21 mouse cellular contexts compared by ENCODE assay signal in the genomic region with DNA sequence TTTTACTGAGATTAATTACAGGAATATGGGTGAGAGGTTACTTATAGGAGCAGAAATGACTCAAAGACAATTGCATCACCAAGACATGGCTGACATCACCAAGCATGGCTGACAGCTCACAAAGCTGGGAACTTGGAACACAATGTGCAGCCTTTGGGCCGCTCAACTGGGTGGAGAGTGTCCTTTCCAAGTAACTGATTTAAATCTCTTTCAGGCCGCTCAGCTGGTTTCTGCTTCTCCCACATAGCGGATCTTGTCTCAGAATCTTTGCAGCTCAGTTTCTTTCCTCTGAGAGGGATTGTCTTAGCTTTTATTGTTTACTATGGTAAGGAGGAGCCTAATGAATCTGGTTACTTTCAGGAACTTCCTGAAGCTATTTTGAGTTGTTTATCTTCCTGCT. TPM values are rescaled to one million over a fixed set of nuclear protein-coding genes. Genes with fewer than 3 reads are reported as not detected.
DNase-seq lines count a peak whose midpoint lies in the region; ATAC-seq and TF ChIP-seq lines count a peak whose summit lies in the region.
"Had no signal": no experiment of that assay in that cellular context is flagged by ENCODE, and none has a peak within 500 bp of the region (broad histone marks: within the 10 kb centered on the region; RNA-seq: fewer than 3 reads in every experiment).

No protein-coding gene starts in this region.

- H3K4me1 ChIP-seq in heart, embryonic 12.5 days (replicated peaks) = peaks cover 6% of the 10 kb centered on the region
- no peaks in the 10 kb centered on the region for H3K4me1 ChIP-seq in intestine, postnatal 0 days (replicated peaks; ENCODE audit: control insufficient read depth, insufficient read depth, low read length)
- H3K4me1 ChIP-seq: embryonic facial prominence, embryonic 10.5 days; liver, embryonic 12.5 days; stomach, embryonic 15.5 days had no signal

- no peaks in the 10 kb centered on the region for H3K9me3 ChIP-seq in heart, embryonic 12.5 days (replicated peaks)
- H3K9me3 ChIP-seq in intestine, postnatal 0 days (ENCODE audit: control insufficient read depth) = no peaks in the 10 kb centered on the region
- H3K9me3 ChIP-seq: embryonic facial prominence, embryonic 10.5 days; heart, embryonic 10.5 days; liver, embryonic 12.5 days; stomach, embryonic 15.5 days had no signal

- no peak for TF ChIP-seq CTCF in intestine, postnatal 0 days (IDR thresholded peaks at IDR 0.05; ENCODE audit: low read depth)

- intact Hi-C loops in heart, postnatal 36 days (cut with DNase I) = no loop called here

- no peak overlapping the region for H3K4me3 ChIP-seq in heart, embryonic 12.5 days
- no peak overlapping the region for H3K4me3 ChIP-seq in intestine, postnatal 0 days (ENCODE audit: low read depth, low read length)
- H3K4me3 ChIP-seq: embryonic facial prominence, embryonic 10.5 days; heart, embryonic 10.5 days; liver, embryonic 12.5 days; megakaryocyte, embryonic 14.5 days; stomach, embryonic 15.5 days had no signal

- H3K27ac ChIP-seq in heart, embryonic 12.5 days (ENCODE audit: poor library complexity, severe bottlenecking) = 0 out of 2 replicates have a peak overlapping the region, but pooled peaks have one; percentile 44
- no peak overlapping the region for H3K27ac ChIP-seq in intestine, postnatal 0 days (ENCODE audit: low read depth, low read length)
- H3K27ac ChIP-seq: embryonic facial prominence, embryonic 10.5 days; heart, embryonic 10.5 days; liver, embryonic 12.5 days; stomach, embryonic 15.5 days had no signal

- no peaks in the 10 kb centered on the region for H3K36me3 ChIP-seq in heart, embryonic 12.5 days
- no peaks in the 10 kb centered on the region for H3K36me3 ChIP-seq in intestine, postnatal 0 days (ENCODE audit: control insufficient read depth, insufficient read depth)
- H3K36me3 ChIP-seq: embryonic facial prominence, embryonic 10.5 days; heart, embryonic 10.5 days; liver, embryonic 12.5 days; stomach, embryonic 15.5 days had no signal

- 72% methylated on average over 3 of the region's 3 CpGs for WGBS in heart, embryonic 12.5 days
- WGBS in intestine, postnatal 0 days = 82% methylated on average over 3 of the region's 3 CpGs

- DNase-seq in heart, postnatal 36 days = no peak
- DNase-seq in 3T3-L1 (ENCODE audit: low read depth, low spot score) (peak; percentile 31), ZHBTc4 (ENCODE audit: low read depth, low spot score) (peak; percentile 23)
- no peak for DNase-seq in left cerebral cortex, adult 18-20 months (ENCODE audit: low spot score in 2 of 2)
- no peak for DNase-seq in layer of hippocampus, postnatal 25 days (ENCODE audit: extremely low spot score in 1 of 2, low spot score in 1 of 2)
- DNase-seq: adrenal gland, adult 2 months; B cell, adult 2 months; cerebellum, adult 11-12 months; gastrocnemius, postnatal 10 days; heart, postnatal 4 days; kidney, postnatal 4 days; left cerebral cortex, postnatal 4 days; spleen, adult 18-20 months; thymus, postnatal 14 days had no signal

- no peak for ATAC-seq in heart, embryonic 12.5 days (ENCODE audit: insufficient number of reproducible peaks, low FRiP score)
- ATAC-seq in intestine, postnatal 0 days = 0 out of 2 replicates have a peak, but pooled peaks have one; percentile 25
- ATAC-seq: liver, embryonic 12.5 days had no signal

- H3K9ac ChIP-seq in heart, embryonic 12.5 days = no peak overlapping the region
- no peak overlapping the region for H3K9ac ChIP-seq in intestine, postnatal 0 days (ENCODE audit: low read depth, low read length)
- H3K9ac ChIP-seq: liver, embryonic 12.5 days; stomach, embryonic 15.5 days had no signal

- H3K4me2 ChIP-seq in heart, embryonic 12.5 days = no peak overlapping the region
- no peak overlapping the region for H3K4me2 ChIP-seq in intestine, postnatal 0 days (replicated peaks; ENCODE audit: low read depth)
- H3K4me2 ChIP-seq: liver, embryonic 12.5 days; stomach, embryonic 15.5 days had no signal

- H3K27me3 ChIP-seq in heart, embryonic 12.5 days (replicated peaks) = no peaks in the 10 kb centered on the region
- H3K27me3 ChIP-seq in intestine, postnatal 0 days (replicated peaks; ENCODE audit: control insufficient read depth, insufficient read depth, low read length) = no peaks in the 10 kb centered on the region
- H3K27me3 ChIP-seq: liver, embryonic 12.5 days; megakaryocyte, embryonic 14.5 days; stomach, embryonic 15.5 days had no signal

RNA-seq across cellular contexts. Expression of a gene that starts 49.1 kb away (rescaled TPM):
- 19.4 and 20.2 TPM in 2 replicates for polyA plus RNA-seq in heart, embryonic 12.5 days (2016; fragmentation: Nextera tagmentation; extraction: Ambion mirVana)
- total RNA-seq in heart, postnatal 36 days (2021) = 1 to 10 TPM; 8.2 to 8.8 TPM
- polyA plus RNA-seq in intestine, postnatal 0 days (2015; fragmentation: Nextera tagmentation; extraction: Ambion mirVana) = 17.3 and 18.8 TPM in 2 replicates
- total RNA-seq in left cerebral cortex, adult 18-20 months (2021) = 10 to 100 TPM; 14.3 TPM
- total RNA-seq in layer of hippocampus, postnatal 25 days (2021) = 10 to 100 TPM; 11.5 to 17.4 TPM

Comparison
In these comparisons a context has a peak if more than half of its experiments do, and no peak if none do; other contexts are left out.
1. DNase-seq: peak in 3T3-L1 (single experiment) and ZHBTc4 (single experiment); none in heart, postnatal 36 days (0 of 2), left cerebral cortex, adult 18-20 months (0 of 2) and layer of hippocampus, postnatal 25 days (0 of 2).